Mouse (Mus musculus) heart, adult 2 months (tissue): ENCODE results near the gene Abcg1. TPM values are rescaled to one million over a fixed set of nuclear protein-coding genes. Genes with fewer than 3 reads are reported as not detected.

Experiments
- DNase-seq, 2 experiments: peaks; one replicate each; pipeline ENCODE4 v3.0.0; 2021
- H3K27ac ChIP-seq: fragments of 200-600 bp; 2 replicates; pipeline ENCODE4 v1.8.1; 2022
- H3K27me3 ChIP-seq: fragments of 200-500 bp; 2 replicates; pipeline ENCODE4 v1.6.1; 2012; ENCODE audit warnings: mild to moderate bottlenecking, low read length, inconsistent platforms, mixed read lengths; ENCODE audit not compliant: control insufficient read depth, insufficient read depth
- H3K36me3 ChIP-seq: fragments of 200-500 bp; 2 replicates; pipeline ENCODE4 v1.6.1; 2012; ENCODE audit warnings: low read length, inconsistent platforms; ENCODE audit not compliant: control insufficient read depth, insufficient read depth
- H3K4me1 ChIP-seq: fragments of 200-500 bp; 2 replicates; pipeline ENCODE4 v1.6.1; 2011; ENCODE audit warnings: low read length; ENCODE audit not compliant: control insufficient read depth, insufficient read depth
- H3K4me3 ChIP-seq: fragments of 200-600 bp; 2 replicates; pipeline ENCODE4 v1.8.1; 2022
- H3K79me2 ChIP-seq: fragments of 200-500 bp; replicated peaks from 2 replicates; pipeline ENCODE4 v1.6.1; 2012; ENCODE audit warnings: mild to moderate bottlenecking, inconsistent platforms, low read length, moderate library complexity, mixed read lengths; ENCODE audit not compliant: control insufficient read depth, insufficient read depth
- H3K9ac ChIP-seq: fragments of 200-500 bp; 2 replicates; pipeline ENCODE4 v1.6.1; 2012; ENCODE audit warnings: low read depth, mild to moderate bottlenecking, control low read depth, inconsistent platforms, low read length, mixed read lengths
- CTCF ChIP-seq: fragments of 200-600 bp; IDR thresholded peaks from 2 replicates; pipeline ENCODE4 v1.8.1; 2022; ENCODE audit warnings: antibody characterized with exemption, mild to moderate bottlenecking, moderate library complexity
- EP300 ChIP-seq: fragments of 200-500 bp; IDR thresholded peaks from 2 replicates; pipeline ENCODE4 v1.6.1; 2011; ENCODE audit warnings: low read depth, low read length, control low read depth; ENCODE audit not compliant: insufficient read depth
- POLR2A ChIP-seq: fragments of 200-500 bp; IDR thresholded peaks from 2 replicates; pipeline ENCODE4 v1.6.1; 2011; ENCODE audit warnings: mild to moderate bottlenecking, low read depth, low read length, control low read depth; ENCODE audit not compliant: insufficient read depth
- WGBS: fragments of 180-500 bp; shearing (Covaris S2); methylation state at CpG from one replicate; pipeline ENCODE4 v1.1.7; 2018; 5-methylcytosine and 5-hydroxymethylcytosine counted together
- intact Hi-C: fragments of 180-260 bp; cut with DNase I; formaldehyde crosslinking; loops from one replicate; pipeline ENCODE4 v1.15.1; 2025
- polyA plus RNA-seq: library from polyadenylated mRNA; depleted of rRNA; stranded (reverse); fragments of >200 nt; gene quantifications from 2 replicates; pipeline ENCODE4 v1.2.3, GENCODE M21; 2012; rRNA removed
- total RNA-seq, 2 experiments: library from RNA; stranded (reverse); gene quantifications; 2 replicates each; pipeline ENCODE4 v1.2.3; 2021

Abcg1 gene
- total and polyA plus RNA-seq, 3 experiments, result 2.9 to 7.2 (median 7.0) TPM

GRCm38 (mm10) chr17:31160291-31160690 lies 102.8 kb downstream of the Abcg1 start:
- no peak for TF ChIP-seq EP300
- no peak for TF ChIP-seq POLR2A
- TF ChIP-seq CTCF, result no peak
- 80% methylated on average over 4 of the region's 4 CpGs for WGBS
- intact Hi-C loops, result no loop called here

GRCm38 (mm10) chr17:31162607-31163006 lies 105.1 kb downstream of the Abcg1 start:
- no peaks in the 10 kb centered on the region for H3K36me3 ChIP-seq
- 40% methylated on average over 12 of the region's 12 CpGs for WGBS
- H3K27ac ChIP-seq, result no peak overlapping the region
- intact Hi-C loops, result no loop called here
- no peak for DNase-seq
- no peak for TF ChIP-seq EP300
- TF ChIP-seq POLR2A, result no peak
- no peak for TF ChIP-seq CTCF
- H3K4me1 ChIP-seq, result no peaks in the 10 kb centered on the region
- no peaks in the 10 kb centered on the region for H3K27me3 ChIP-seq
- no peaks in the 10 kb centered on the region for H3K79me2 ChIP-seq
- no peak overlapping the region for H3K9ac ChIP-seq
- H3K4me3 ChIP-seq, result no peak overlapping the region

More at GRCm38 (mm10) chr17:31160291-31160690, 102.8 kb downstream of the Abcg1 start:
- Histone ChIP-seq H3K36me3 (no peaks in the 10 kb centered on the region), H3K9ac (no peak overlapping the region), H3K27ac (no peak overlapping the region), H3K79me2 (no peaks in the 10 kb centered on the region), H3K27me3 (no peaks in the 10 kb centered on the region), H3K4me3 (no peak overlapping the region), H3K4me1 (no peaks in the 10 kb centered on the region)
- DNase-seq, result no peak

GRCm38 (mm10) chr17:31163821-31164220 lies 106.3 kb downstream of the Abcg1 start:
- no peak for DNase-seq
- intact Hi-C loops, result no loop called here
- Histone ChIP-seq H3K27me3 (no peaks in the 10 kb centered on the region), H3K4me1 (no peaks in the 10 kb centered on the region), H3K9ac (no peak overlapping the region), H3K36me3 (no peaks in the 10 kb centered on the region), H3K4me3 (no peak overlapping the region), H3K27ac (no peak overlapping the region), H3K79me2 (no peaks in the 10 kb centered on the region)
- WGBS, result 79% methylated on average over 2 of the region's 2 CpGs
- no peak for TF ChIP-seq CTCF
- no peak for TF ChIP-seq EP300
- no peak for TF ChIP-seq POLR2A

GRCm38 (mm10) chr17:31165127-31165526 lies 107.7 kb downstream of the Abcg1 start, which contains the start of gene Tff1:
Tff1 (minus strand) TSS chr17:31165277.
- TF ChIP-seq POLR2A, result no peak
- TF ChIP-seq EP300, result no peak
- TF ChIP-seq CTCF, result no peak
- Histone ChIP-seq H3K4me3 (no peak within 1 kb of the TSS), H3K27me3 (no peaks in the 10 kb centered on the region), H3K79me2 (no peaks in the 10 kb centered on the region), H3K36me3 (no peaks in the 10 kb centered on the region), H3K9ac (no peak within 1 kb of the TSS), H3K4me1 (no peaks in the 10 kb centered on the region), H3K27ac (no peak within 1 kb of the TSS)
- intact Hi-C loops, result no loop called here
- DNase-seq, result no peak
- WGBS, result 83% methylated on average over 6 of the region's 6 CpGs

Other genes starting within 250 kb of the Abcg1 start
- under 1 TPM; 0.16 to 0.25 TPM for gene Glp1r, start 155.9 kb upstream of the Abcg1 start, total RNA-seq
- gene Glp1r, start 155.9 kb upstream of the Abcg1 start, polyA plus RNA-seq, result 0.29 and 0.64 TPM in 2 replicates
- gene Umodl1, start 103.0 kb upstream of the Abcg1 start, total RNA-seq, result not detected
- not detected in 2 replicates for gene Umodl1, start 103.0 kb upstream of the Abcg1 start, polyA plus RNA-seq
- gene Tff3, start 72.0 kb downstream of the Abcg1 start, total RNA-seq, result not detected
- 0.39 TPM in 1 of 2 replicates, not detected in the other for gene Tff3, start 72.0 kb downstream of the Abcg1 start, polyA plus RNA-seq
- gene Tff2, start 86.6 kb downstream of the Abcg1 start, total RNA-seq, result not detected
- 2.4 TPM in 1 of 2 replicates, not detected in the other for gene Tff2, start 86.6 kb downstream of the Abcg1 start, polyA plus RNA-seq
- not detected for gene Tff1, start 107.6 kb downstream of the Abcg1 start, total RNA-seq
- gene Tff1, start 107.6 kb downstream of the Abcg1 start, polyA plus RNA-seq, result not detected in 2 replicates
- not detected for gene Tmprss3, start 141.3 kb downstream of the Abcg1 start, total RNA-seq
- not detected in 2 replicates for gene Tmprss3, start 141.3 kb downstream of the Abcg1 start, polyA plus RNA-seq
- under 1 TPM in 1 of 2 experiments, not detected in 1; 0.36 TPM for gene Ubash3a, start 150.2 kb downstream of the Abcg1 start, total RNA-seq
- gene Ubash3a, start 150.2 kb downstream of the Abcg1 start, polyA plus RNA-seq, result 0.29 and 0.56 TPM in 2 replicates
- 1 to 10 TPM in 1 of 2 experiments, under 1 TPM in 1; 0.81 to 1.2 TPM for gene Rsph1, start 219.7 kb downstream of the Abcg1 start, total RNA-seq
- gene Rsph1, start 219.7 kb downstream of the Abcg1 start, polyA plus RNA-seq, result 0.32 and 1.2 TPM in 2 replicates
- gene Slc37a1, start 229.1 kb downstream of the Abcg1 start, total RNA-seq, result 1 to 10 TPM; 7.3 to 9.1 TPM
- 18.7 and 19.7 TPM in 2 replicates for gene Slc37a1, start 229.1 kb downstream of the Abcg1 start, polyA plus RNA-seq